Mouse (Mus musculus) testis, adult 2 months (tissue): ENCODE data around the gene Olfr312. TPM values are rescaled to one million over a fixed set of nuclear protein-coding genes. Genes with fewer than 3 reads are reported as not detected.
A peak's percentile ranks its signal among the peaks of the same experiment; 100 is the strongest.
"Not testable (repeated sequence)": the region's sequence is repeated elsewhere in the genome, so short reads cannot be mapped to it uniquely, and the experiment has no call there.

Source experiments
- H3K27ac ChIP-seq: fragments of 200-500 bp; 2 replicates; pipeline ENCODE4 v1.5.1; 2012; ENCODE audit warnings: low read depth, low read length; ENCODE audit not compliant: control insufficient read depth, insufficient read depth
- H3K27me3 ChIP-seq: fragments of 200-500 bp; 2 replicates; pipeline ENCODE4 v1.6.1; 2012; ENCODE audit warnings: mild to moderate bottlenecking, low read length, moderate library complexity; ENCODE audit not compliant: control insufficient read depth, insufficient read depth
- H3K36me3 ChIP-seq: fragments of 200-500 bp; 2 replicates; pipeline ENCODE4 v1.6.1; 2012; ENCODE audit warnings: mild to moderate bottlenecking, low read length; ENCODE audit not compliant: control insufficient read depth, insufficient read depth
- H3K4me1 ChIP-seq: fragments of 200-500 bp; 2 replicates; pipeline ENCODE4 v1.6.1; 2012; ENCODE audit warnings: low read length; ENCODE audit not compliant: control insufficient read depth, insufficient read depth
- H3K4me3 ChIP-seq: fragments of 200-500 bp; 2 replicates; pipeline ENCODE4 v1.5.1; 2012; ENCODE audit warnings: low read depth, mild to moderate bottlenecking, low read length, moderate library complexity, mixed read lengths; ENCODE audit not compliant: control insufficient read depth
- CTCF ChIP-seq: fragments of 200-500 bp; IDR thresholded peaks from 2 replicates; pipeline ENCODE4 v1.5.1; 2012; ENCODE audit warnings: low read depth, mild to moderate bottlenecking, inconsistent platforms, low read length, moderate library complexity; ENCODE audit not compliant: control insufficient read depth, insufficient read depth, insufficient replicate concordance
- POLR2A ChIP-seq: fragments of 200-500 bp; IDR thresholded peaks from 2 replicates; pipeline ENCODE4 v1.6.1; 2012; ENCODE audit warnings: low read depth, mild to moderate bottlenecking, inconsistent platforms, low read length, moderate library complexity; ENCODE audit not compliant: control insufficient read depth
- polyA plus RNA-seq: library from polyadenylated mRNA; depleted of rRNA; stranded (reverse); fragments of >200 nt; gene quantifications from 2 replicates; pipeline ENCODE4 v1.2.3, GENCODE M21; 2012

The Olfr312 gene
- polyA plus RNA-seq, 1 experiment, result 0.02 TPM

DNA sequence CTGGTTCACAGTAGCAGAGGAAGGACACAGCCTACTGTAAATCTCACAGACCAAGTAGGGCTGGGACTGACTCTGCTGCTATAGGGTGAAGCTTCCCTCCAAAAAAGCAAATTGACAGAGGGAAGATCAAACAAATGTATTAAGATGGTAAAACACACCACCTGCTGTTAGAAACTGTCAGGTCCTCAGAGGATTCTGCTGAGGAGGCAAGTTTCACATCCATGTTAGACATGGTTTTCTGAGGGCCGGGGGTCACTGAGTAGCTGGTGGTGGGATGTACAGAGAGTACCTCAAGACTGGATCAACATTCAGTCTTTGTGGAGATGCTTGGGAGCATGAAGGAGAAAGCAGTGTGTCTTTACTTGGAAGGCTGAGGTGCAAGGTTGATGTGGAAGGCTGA is 13.4 kb upstream of the Olfr312 start:
- H3K27me3 ChIP-seq, result no peaks in the 10 kb centered on the region
- H3K36me3 ChIP-seq, result no peaks in the 10 kb centered on the region
- TF ChIP-seq CTCF, result no peak
- no peak for TF ChIP-seq POLR2A
- H3K27ac ChIP-seq, result no peak overlapping the region
- H3K4me3 ChIP-seq, result no peak overlapping the region
- no peaks in the 10 kb centered on the region for H3K4me1 ChIP-seq

DNA sequence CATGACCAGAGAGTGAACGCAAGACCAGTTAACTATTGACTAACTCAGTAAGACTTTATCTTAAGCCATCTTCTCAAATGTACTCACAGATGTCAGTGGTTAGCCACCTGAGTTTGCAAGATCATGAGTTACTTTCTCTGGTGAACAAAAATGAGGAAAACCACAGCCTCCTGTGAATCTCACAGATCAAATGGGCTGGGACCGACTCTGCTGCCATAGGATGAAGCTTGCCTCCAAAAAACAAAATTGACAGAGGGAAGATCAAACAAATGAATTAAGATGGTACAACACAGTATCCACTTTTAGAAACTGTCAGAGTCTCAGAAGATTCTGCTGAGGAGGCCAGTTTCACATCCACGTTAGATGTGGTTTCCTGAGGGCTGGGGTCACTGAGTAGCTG is 727 bp downstream of the Olfr312 start:
- Histone ChIP-seq H3K27me3 (no peaks in the 10 kb centered on the region), H3K4me3 (no peak overlapping the region), H3K27ac (no peak overlapping the region), H3K36me3 (no peaks in the 10 kb centered on the region), H3K4me1 (no peaks in the 10 kb centered on the region)
- TF ChIP-seq CTCF (no peak), POLR2A (no peak)

DNA sequence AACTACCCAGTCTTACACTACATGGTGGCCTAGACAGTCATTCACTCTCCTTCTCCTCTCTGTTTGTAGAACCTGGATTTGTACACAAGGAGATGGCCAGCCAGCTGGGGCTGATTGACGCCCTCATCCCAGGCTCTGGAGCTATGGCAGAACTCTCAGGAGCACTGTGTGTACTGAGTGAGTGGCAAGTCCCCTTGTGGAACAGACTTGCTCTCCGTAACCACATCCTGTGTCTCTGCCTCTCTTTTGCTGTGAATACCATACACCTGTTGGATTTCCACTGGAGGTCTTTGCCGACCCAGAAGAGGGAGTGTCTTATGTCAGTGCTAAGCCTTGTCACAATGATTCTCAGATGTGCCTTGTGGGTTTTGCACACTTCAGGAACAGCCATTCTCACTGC is 3.5 kb downstream of the Olfr312 start:
- not testable (repeated sequence) for H3K4me1 ChIP-seq, H3K27me3 ChIP-seq, H3K36me3 ChIP-seq, H3K27ac ChIP-seq, H3K4me3 ChIP-seq

DNA sequence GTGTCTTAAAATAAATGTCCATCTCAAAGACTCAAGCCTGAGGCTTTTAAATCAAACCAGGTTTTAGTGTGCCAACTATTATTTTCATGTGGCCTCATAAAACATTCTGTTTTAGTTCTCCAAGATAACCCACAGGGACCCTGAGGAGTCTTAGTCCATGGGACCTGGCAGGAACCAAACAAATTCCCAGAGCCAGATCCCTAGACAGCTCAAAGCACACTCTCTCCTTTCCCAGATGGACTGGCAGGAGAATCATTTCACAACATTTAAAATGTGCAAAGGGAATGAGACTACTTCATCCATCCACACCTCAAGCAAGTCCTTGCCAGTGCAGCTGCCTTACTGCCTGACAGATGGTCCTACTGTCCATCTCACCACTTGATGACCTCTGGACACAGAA is 9.9 kb downstream of the Olfr312 start, which contains the start of gene Olfr311:
TSS of gene Olfr311 (plus strand) at position 301 of the 400 bp plus-strand sequence.
- not testable (repeated sequence) for H3K4me1 ChIP-seq

DNA sequence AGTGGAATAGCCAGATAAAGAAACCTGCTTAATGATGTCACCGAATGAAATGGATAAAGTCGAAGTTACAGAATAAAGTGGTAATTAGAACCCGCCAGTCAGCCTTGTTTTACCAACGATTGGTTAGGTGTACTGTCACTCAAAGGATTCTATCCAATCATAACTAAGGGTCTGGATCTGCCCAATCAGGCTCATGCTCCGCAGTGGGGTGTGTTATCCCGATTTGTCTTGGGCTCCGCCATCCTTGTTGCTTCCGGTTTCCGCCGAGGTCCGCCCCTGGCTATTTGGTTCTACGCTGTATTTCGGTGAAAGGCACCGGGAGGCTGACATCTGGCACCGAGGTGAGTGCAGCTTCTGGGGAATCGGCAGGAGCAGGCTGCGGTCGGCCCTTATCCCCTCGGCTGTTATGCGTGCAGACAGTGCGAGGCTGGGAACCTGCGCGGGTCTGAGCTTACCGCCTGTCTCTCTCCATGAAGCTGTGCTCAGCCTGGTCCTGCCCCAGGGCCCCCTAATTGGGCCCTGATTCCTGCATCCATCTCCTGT is 18.0 kb downstream of the Olfr312 start, which contains the start of gene Gm12258:
TSS of gene Gm12258 (plus strand) at position 240 of the 543 bp plus-strand sequence.
- TF ChIP-seq POLR2A (peak; percentile 62), CTCF (no peak)
- H3K36me3 ChIP-seq, result no peaks in the 10 kb centered on the region

More for the DNA sequence above, 9.9 kb downstream of the Olfr312 start, which contains the start of gene Olfr311:
- not testable (repeated sequence) for H3K27ac ChIP-seq, H3K36me3 ChIP-seq, H3K27me3 ChIP-seq, H3K4me3 ChIP-seq

DNA sequence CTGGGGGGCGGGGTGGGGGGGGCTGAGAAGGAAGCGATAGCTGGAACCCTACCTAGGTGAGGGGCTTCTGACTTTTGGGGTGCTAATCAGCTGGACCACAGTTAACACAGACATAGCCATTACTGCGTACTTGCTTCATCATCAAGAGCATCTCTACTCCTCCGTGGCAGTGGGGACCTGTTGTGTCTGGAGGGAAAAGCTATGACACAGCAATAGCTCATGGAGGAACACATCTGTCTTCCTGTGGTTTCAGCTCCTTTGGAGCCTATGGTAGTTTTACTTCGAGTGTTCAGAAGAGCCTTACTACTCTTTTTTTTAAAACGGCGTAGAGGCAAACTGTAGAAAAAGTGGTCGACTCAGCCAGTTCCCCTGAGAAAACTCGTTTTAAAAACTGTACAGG is 18.6 kb downstream of the Olfr312 start:
- TF ChIP-seq CTCF (no peak), POLR2A (no peak)
- H3K36me3 ChIP-seq, result no peaks in the 10 kb centered on the region
- no peaks in the 10 kb centered on the region for H3K27me3 ChIP-seq
- no peak overlapping the region for H3K27ac ChIP-seq
- peaks cover 2% of the 10 kb centered on the region; the same call in 1 of the 2 replicates for H3K4me1 ChIP-seq
- no peak overlapping the region for H3K4me3 ChIP-seq

More for the DNA sequence above, 18.0 kb downstream of the Olfr312 start, which contains the start of gene Gm12258:
- Histone ChIP-seq H3K4me1 (peaks cover 2% of the 10 kb centered on the region; the same call in 1 of the 2 replicates), H3K27me3 (no peaks in the 10 kb centered on the region), H3K27ac (peak within 1 kb of the TSS; percentile 14; the same call in 1 of the 2 replicates), H3K4me3 (peak within 1 kb of the TSS; percentile 94)

DNA sequence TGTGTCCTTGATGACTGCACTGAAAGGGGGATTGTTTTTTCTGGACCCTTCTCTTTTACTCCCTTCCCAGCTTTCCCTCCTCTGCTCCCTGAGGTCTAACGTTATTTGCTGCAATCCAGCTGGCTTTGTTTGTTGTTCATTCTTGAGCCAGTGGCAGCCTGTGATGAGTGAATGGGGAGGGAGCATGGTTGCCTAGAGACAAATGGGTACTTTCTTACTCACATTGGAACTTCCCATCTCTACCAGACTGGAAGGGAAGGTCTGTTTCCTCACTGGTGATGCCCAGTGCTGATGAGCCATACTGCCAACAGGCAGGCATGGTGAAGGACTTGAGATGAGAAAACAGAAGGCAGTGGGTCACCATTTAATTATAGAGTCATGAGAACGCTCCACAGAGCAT is 20.7 kb downstream of the Olfr312 start:
- Histone ChIP-seq H3K4me1 (peaks cover 2% of the 10 kb centered on the region; the same call in 1 of the 2 replicates), H3K36me3 (no peaks in the 10 kb centered on the region), H3K27ac (no peak overlapping the region), H3K4me3 (no peak overlapping the region), H3K27me3 (no peaks in the 10 kb centered on the region)
- TF ChIP-seq CTCF (no peak), POLR2A (no peak)

DNA sequence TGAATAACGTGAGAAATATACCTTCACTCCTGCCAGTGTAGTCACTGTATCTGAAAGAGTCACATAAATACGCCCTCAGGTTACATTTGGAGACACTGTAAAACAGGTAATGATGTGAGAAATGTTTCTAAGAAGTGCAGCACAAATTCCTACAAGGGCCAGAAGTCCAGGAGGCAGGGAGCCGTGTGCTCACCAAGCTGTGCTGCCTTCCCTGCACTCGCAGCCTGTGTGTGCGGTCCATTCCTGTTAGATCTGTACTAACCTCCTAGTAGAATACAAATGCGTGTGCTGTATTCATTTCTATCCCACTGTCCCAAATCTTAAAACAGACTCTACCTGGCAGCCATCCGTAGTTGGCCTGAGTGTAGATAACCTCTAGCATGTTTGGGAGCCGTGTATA is 31.7 kb downstream of the Olfr312 start:
- no peaks in the 10 kb centered on the region; the same call in none of the 2 replicates for H3K36me3 ChIP-seq
- TF ChIP-seq CTCF (no peak), POLR2A (no peak)

More for the DNA sequence above, 31.7 kb downstream of the Olfr312 start:
- Histone ChIP-seq H3K27ac (no peak overlapping the region), H3K4me1 (no peaks in the 10 kb centered on the region), H3K27me3 (no peaks in the 10 kb centered on the region), H3K4me3 (no peak overlapping the region)
